Mouse (Mus musculus) kidney, embryonic 14.5 days (tissue): Measurements from ENCODE around the gene Crisp4. TPM values are rescaled to one million over a fixed set of nuclear protein-coding genes. Genes with fewer than 3 reads are reported as not detected.

Experiments
- ATAC-seq: fragments of 200-750 bp; cut with Nextera tagmentation; 2 replicates; pipeline ENCODE4 v1.8.0; 2017; ENCODE audit warnings: moderate number of reproducible peaks, mild to moderate bottlenecking, moderate TSS enrichment, moderate library complexity; ENCODE audit not compliant: low FRiP score, low TSS enrichment
- H3K27ac ChIP-seq: fragments of 300-500 bp; sonication (generic); 2 replicates; pipeline ENCODE4 v1.5.1; 2014; ENCODE audit warnings: low read depth, mild to moderate bottlenecking, low read length, moderate library complexity, mixed read lengths
- H3K27me3 ChIP-seq: fragments of 300-500 bp; sonication (generic); 2 replicates; pipeline ENCODE4 v1.6.1; 2014; ENCODE audit warnings: mild to moderate bottlenecking, low read length; ENCODE audit not compliant: control insufficient read depth, insufficient read depth
- H3K36me3 ChIP-seq: fragments of 300-500 bp; sonication (generic); 2 replicates; pipeline ENCODE4 v1.6.1; 2014; ENCODE audit warnings: low read length, mixed read lengths; ENCODE audit not compliant: control insufficient read depth, insufficient read depth
- H3K4me1 ChIP-seq: fragments of 300-500 bp; sonication (generic); 2 replicates; pipeline ENCODE4 v1.6.1; 2014; ENCODE audit warnings: low read length, mixed read lengths; ENCODE audit not compliant: control insufficient read depth, insufficient read depth
- H3K4me2 ChIP-seq: fragments of 300-500 bp; sonication (generic); replicated peaks from 2 replicates; pipeline ENCODE4 v1.6.1; 2014; ENCODE audit warnings: low read depth, mild to moderate bottlenecking, low read length
- H3K4me3 ChIP-seq: fragments of 300-500 bp; sonication (generic); 2 replicates; pipeline ENCODE4 v1.5.1; 2014; ENCODE audit warnings: mild to moderate bottlenecking, low read length
- H3K9ac ChIP-seq: fragments of 300-500 bp; sonication (generic); 2 replicates; pipeline ENCODE4 v1.6.1; 2014; ENCODE audit warnings: low read depth, mild to moderate bottlenecking, low read length, moderate library complexity
- H3K9me3 ChIP-seq: fragments of 300-500 bp; sonication (generic); 2 replicates; pipeline ENCODE4 v1.6.1; 2016; ENCODE audit warnings: low read length; ENCODE audit not compliant: control insufficient read depth
- WGBS: fragments of 180-500 bp; shearing (Covaris S2); extraction: QIAGEN DNeasy Blood & Tissue Kit; methylation state at CpG from one replicate; pipeline ENCODE4 v1.1.7; 2014; 5-methylcytosine and 5-hydroxymethylcytosine counted together
- polyA plus RNA-seq: library from polyadenylated mRNA; unstranded; fragments of >200 nt; fragmentation: Nextera tagmentation; extraction: Ambion mirVana; gene quantifications from 2 replicates; pipeline ENCODE4 v1.2.1, GENCODE M21; 2014

Gene Crisp4
- not detected in 2 replicates for polyA plus RNA-seq

DNA sequence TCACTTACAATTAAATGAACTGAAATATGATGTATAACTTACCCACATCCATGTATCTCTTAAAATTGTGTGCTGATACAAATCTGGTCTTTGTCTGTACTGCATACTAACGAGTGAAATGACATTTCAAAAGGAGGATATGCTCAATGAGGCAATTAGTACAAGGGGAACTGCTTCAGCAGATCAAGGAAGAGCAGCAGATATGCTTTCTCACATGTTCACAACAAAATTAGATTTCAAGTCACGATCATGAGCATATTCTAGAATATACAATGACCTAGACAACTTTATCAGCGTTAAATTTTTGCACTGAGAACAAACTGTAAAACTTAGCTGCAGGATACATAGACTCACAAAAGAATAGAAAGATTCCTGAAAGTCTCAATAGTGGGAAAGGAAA lies at the start of gene Crisp4:
Gene Crisp4 (minus strand): TSS at position 101 of the 400 bp plus-strand sequence.
- no peak for ATAC-seq
- H3K36me3 ChIP-seq: no peaks in the 10 kb centered on the region
- H3K4me3 ChIP-seq: no peak within 1 kb of the TSS
- no peaks in the 10 kb centered on the region for H3K27me3 ChIP-seq
- no peak within 1 kb of the TSS for H3K27ac ChIP-seq
- no peak within 1 kb of the TSS for H3K9ac ChIP-seq
- H3K9me3 ChIP-seq: no peaks in the 10 kb centered on the region
- 79% methylated on average over 3 of the region's 3 CpGs for WGBS
- H3K4me2 ChIP-seq: no peak within 1 kb of the TSS
- no peaks in the 10 kb centered on the region for H3K4me1 ChIP-seq

DNA sequence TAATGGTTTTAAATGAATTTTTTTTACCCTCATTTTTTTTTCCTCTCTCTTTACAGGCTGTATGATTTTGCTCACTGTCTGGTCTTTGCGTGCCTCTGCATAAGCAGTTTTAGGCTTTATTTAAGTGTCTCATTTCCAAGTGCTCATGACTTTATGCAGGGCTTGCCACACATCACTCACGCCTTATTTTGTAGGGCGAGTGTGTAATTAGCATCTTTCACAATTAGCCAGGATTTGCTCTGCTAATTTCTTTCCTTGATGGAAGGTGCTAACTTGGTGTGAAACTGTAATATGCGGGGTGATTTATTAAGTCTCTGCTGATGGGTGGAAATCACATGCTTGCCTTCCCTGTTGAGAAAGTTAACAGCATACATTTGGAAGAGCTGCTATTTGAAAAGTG lies 46.0 kb upstream of the Crisp4 start:
- WGBS: 29% methylated on average over 4 of the region's 4 CpGs
- ATAC-seq: no peak
- Histone ChIP-seq H3K4me1 (no peaks in the 10 kb centered on the region), H3K27me3 (no peaks in the 10 kb centered on the region), H3K4me2 (no peak overlapping the region), H3K4me3 (no peak overlapping the region), H3K9ac (no peak overlapping the region), H3K9me3 (no peaks in the 10 kb centered on the region), H3K36me3 (no peaks in the 10 kb centered on the region), H3K27ac (no peak overlapping the region)

DNA sequence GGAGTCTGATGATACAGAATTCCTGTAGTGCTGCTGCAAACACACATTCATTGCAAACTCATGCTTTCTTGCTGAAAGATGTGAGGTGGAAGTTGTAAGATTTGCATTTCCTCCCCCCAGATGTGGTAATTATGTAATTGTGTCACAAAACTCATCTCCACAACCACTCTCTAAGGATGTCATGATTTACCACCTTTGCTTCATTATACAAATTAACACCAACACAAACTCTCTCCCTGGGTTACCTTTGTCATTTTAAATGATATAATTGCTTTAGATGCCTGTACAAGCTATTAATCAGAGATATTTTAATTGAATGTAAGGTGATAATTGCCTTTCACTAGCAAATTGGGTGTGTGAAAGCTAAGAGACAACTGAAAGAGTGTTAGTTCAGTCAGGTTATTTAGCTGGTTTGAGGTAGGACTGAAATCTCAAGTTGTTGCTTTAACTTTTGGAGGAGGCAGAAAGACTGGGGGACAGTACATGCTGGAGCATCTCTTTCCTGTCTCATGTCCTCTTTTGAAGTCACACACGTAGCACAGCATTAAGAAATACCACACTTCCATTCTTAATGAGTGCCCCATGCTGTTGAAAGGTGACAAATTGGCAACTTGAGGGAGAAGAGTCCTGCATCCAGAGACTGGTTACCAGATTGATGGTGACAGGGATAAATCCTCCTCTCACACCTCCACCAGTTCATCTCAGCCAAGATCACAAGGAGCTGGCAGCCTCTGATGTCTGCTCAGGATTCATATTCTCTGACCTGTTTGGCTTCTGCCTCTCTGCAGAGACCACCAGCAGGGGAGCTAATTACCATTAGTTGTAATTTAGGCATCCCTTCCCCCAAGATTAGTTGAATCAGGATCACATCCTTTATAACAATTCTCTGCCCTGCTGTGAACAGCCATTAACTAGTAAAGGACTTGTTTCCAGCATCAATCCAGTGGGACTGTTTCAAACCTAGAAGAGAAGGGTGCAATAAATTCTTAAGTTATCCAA lies 45.3 kb upstream of the Crisp4 start:
- Histone ChIP-seq H3K4me2 (no peak overlapping the region), H3K9ac (no peak overlapping the region), H3K36me3 (no peaks in the 10 kb centered on the region), H3K4me1 (no peaks in the 10 kb centered on the region), H3K4me3 (no peak overlapping the region), H3K27ac (no peak overlapping the region), H3K9me3 (no peaks in the 10 kb centered on the region), H3K27me3 (no peaks in the 10 kb centered on the region)
- ATAC-seq: no peak
- 6% methylated on average over 1 of the region's 1 CpGs for WGBS

DNA sequence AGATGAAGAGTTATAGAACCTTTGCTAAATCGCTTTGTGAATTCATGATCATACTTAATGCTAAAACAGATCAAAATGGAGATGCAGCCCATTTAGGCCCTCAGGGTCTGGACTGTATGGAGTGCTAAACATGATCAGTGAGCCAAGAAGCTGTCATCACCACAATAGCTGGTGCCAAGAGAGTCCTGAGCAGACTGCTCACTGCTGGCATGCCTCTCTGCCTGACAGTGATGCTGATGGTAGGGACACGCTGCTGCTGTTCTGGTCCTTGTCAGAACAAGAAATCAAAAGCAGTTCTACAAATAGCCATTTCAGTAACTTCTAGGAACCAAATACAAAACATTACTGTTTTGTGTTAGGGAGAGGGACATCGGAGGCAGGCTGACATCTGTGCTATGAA lies 35.5 kb upstream of the Crisp4 start:
- no peak for ATAC-seq
- WGBS: 85% methylated on average over 3 of the region's 3 CpGs
- H3K27ac ChIP-seq: no peak overlapping the region

DNA sequence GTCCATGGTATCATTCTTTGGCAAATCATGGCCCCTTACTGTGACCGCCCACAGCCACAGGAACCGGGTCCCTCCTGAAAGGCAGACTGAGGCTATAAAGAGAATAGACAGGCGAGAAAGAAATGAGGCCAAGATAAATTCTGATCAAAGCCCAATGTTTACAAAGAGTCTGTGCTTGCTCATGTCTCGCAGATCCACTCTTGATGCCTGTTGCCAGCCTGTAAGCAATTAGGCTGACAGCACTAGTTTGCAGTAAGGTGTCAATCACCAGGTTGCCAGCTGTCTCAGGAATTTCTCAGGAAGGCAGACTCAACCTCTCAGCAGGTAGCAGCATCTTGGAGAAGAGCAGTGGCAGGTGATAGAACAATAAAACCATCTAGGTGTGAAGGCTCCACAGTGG lies 24.9 kb upstream of the Crisp4 start:
- no peak overlapping the region for H3K9ac ChIP-seq
- H3K4me2 ChIP-seq: no peak overlapping the region
- no peak overlapping the region for H3K4me3 ChIP-seq
- H3K27ac ChIP-seq: no peak overlapping the region
- no peaks in the 10 kb centered on the region for H3K9me3 ChIP-seq
- 52% methylated on average over 4 of the region's 4 CpGs for WGBS
- ATAC-seq: no peak
- no peaks in the 10 kb centered on the region for H3K27me3 ChIP-seq
- H3K4me1 ChIP-seq: no peaks in the 10 kb centered on the region
- H3K36me3 ChIP-seq: no peaks in the 10 kb centered on the region

More for the DNA sequence above, 35.5 kb upstream of the Crisp4 start:
- H3K36me3 ChIP-seq: no peaks in the 10 kb centered on the region
- no peaks in the 10 kb centered on the region for H3K27me3 ChIP-seq
- no peak overlapping the region for H3K9ac ChIP-seq
- no peak overlapping the region for H3K4me2 ChIP-seq
- no peak overlapping the region for H3K4me3 ChIP-seq
- no peaks in the 10 kb centered on the region for H3K9me3 ChIP-seq
- H3K4me1 ChIP-seq: no peaks in the 10 kb centered on the region

DNA sequence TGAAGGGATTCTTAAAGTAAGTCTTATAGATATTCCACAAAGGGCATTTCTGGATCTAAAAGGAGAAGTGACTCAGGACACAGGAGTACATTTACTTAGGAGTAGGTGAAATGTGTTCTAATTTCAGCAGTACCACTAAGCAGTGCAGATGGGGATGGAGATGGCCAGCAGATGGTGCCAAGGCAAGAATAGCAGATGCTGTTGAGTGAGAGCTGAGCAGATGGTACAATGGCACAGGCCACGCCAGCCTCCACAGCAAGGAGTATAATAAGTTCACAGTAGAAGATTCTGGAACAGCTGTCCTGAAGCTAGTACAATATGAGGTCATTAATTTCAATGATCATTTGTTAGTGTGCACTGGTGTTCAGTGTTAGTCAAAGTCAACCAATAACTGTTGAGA lies 22.6 kb upstream of the Crisp4 start:
- no peak overlapping the region for H3K9ac ChIP-seq
- H3K27me3 ChIP-seq: no peaks in the 10 kb centered on the region
- no peaks in the 10 kb centered on the region for H3K36me3 ChIP-seq
- H3K4me1 ChIP-seq: no peaks in the 10 kb centered on the region
- no peak for ATAC-seq
- WGBS: 65% methylated on average over 1 of the region's 1 CpGs
- H3K27ac ChIP-seq: no peak overlapping the region
- no peak overlapping the region for H3K4me3 ChIP-seq
- no peak overlapping the region for H3K4me2 ChIP-seq
- no peaks in the 10 kb centered on the region for H3K9me3 ChIP-seq

DNA sequence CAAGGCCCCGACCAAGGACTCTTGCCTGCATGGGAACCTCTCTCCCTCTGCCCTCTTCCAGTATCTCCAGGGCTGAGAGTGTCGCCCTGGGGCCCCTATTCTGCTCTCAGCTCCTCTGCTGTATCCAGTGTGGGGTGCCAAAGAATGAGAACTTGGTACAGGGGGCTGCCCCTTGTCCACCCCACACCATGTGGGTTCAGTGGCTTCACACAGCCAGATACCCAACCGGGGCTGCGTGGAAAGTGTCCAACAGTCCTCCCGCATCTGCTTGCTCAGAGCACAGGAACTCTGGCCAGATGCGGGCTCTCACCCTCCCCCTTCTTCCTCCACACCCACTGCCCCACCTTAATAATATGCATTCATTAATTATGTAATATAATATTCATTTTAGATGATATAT lies 13.4 kb upstream of the Crisp4 start:
- no peaks in the 10 kb centered on the region for H3K36me3 ChIP-seq
- H3K4me1 ChIP-seq: no peaks in the 10 kb centered on the region
- no peak overlapping the region for H3K4me3 ChIP-seq
- 82% methylated on average over 6 of the region's 6 CpGs for WGBS
- no peak overlapping the region for H3K9ac ChIP-seq
- no peaks in the 10 kb centered on the region for H3K9me3 ChIP-seq
- H3K27me3 ChIP-seq: no peaks in the 10 kb centered on the region
- no peak overlapping the region for H3K4me2 ChIP-seq
- H3K27ac ChIP-seq: no peak overlapping the region
- no peak for ATAC-seq

DNA sequence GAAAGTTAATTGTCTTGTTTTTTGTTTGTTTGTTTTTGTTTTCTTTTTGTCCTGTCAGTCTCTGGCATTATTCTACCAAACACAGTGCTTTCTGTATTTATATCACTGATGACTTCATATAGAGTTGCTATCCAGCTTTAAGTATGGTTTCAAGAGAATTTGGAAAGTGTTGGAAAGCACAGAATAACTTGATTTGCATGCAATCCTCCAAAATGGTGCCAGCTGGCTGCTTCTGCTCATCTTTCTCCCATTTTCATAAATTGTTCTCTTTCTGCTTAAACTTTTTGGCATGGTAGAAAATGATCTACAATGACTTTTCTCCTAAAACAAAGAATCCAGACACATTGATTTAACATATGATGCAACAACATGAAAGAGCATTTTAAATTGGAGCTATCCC lies 2.5 kb upstream of the Crisp4 start:
- no peak for ATAC-seq
- Histone ChIP-seq H3K4me1 (no peaks in the 10 kb centered on the region), H3K4me2 (no peak overlapping the region), H3K9me3 (no peaks in the 10 kb centered on the region), H3K27me3 (no peaks in the 10 kb centered on the region), H3K27ac (no peak overlapping the region), H3K4me3 (no peak overlapping the region), H3K9ac (no peak overlapping the region), H3K36me3 (no peaks in the 10 kb centered on the region)

DNA sequence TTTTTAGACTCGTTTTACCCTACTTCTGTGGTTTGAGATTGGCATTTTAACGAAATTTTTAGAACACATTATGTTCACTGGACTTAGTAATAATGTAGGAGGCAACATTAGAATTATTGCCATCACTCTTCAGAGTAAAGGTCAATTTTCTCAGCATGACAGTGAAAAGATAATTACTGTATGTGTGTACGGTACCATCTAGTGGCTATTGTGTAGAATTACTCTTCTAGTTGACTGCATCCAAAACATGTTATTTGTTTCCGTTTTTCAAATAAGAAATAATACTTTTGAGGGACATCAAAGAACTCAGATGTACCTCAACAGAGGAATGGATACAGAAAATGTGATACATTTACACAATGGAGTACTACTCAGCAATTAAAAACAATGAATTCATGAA lies 14.0 kb downstream of the Crisp4 start:
- no peaks in the 10 kb centered on the region for H3K27me3 ChIP-seq
- 58% methylated on average over 4 of the region's 4 CpGs for WGBS
- H3K9ac ChIP-seq: no peak overlapping the region
- H3K4me2 ChIP-seq: no peak overlapping the region
- no peak overlapping the region for H3K4me3 ChIP-seq
- no peaks in the 10 kb centered on the region for H3K36me3 ChIP-seq
- no peaks in the 10 kb centered on the region for H3K9me3 ChIP-seq
- H3K4me1 ChIP-seq: no peaks in the 10 kb centered on the region
- no peak for ATAC-seq
- no peak overlapping the region for H3K27ac ChIP-seq
